Mouse (Mus musculus) liver, postnatal 0 days (tissue): Measurements from ENCODE around the gene Scn2b.

Source experiments
- CTCF ChIP-seq: sonication (generic); IDR thresholded peaks from 2 replicates; pipeline ENCODE4 v1.5.1; 2016; ENCODE audit warnings: antibody characterized with exemption, low read depth
- EP300 ChIP-seq: IDR thresholded peaks from 2 replicates; pipeline ENCODE4 v1.6.1; 2016; ENCODE audit warnings: antibody characterized with exemption, low read depth, mild to moderate bottlenecking

DNA sequence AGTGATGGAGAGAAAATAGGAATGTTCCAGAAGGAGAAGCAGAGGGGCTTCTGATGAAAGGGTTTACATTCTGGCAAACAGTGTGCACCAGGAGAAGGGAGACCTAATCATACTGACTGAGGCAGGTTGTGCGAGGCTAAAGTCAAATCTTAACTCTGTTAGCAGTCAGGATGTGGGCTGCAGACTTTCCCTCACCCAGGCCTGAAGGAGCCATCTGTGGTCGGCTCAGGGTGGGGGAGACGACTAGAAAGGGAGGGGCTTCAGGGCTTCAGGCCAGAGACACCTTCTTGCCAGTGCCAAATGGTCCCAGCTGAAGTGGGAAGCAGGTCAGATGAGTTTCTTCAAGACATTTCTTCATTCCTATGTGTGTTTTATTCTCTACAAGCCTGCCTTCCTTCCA, 19.2 kb upstream of the Scn2b start:
- no peak for TF ChIP-seq CTCF
- no peak for TF ChIP-seq EP300
